Mouse (Mus musculus) fat pad, adult 2 months (tissue): ENCODE results near the gene Rapgef6.

Source experiments
- DNase-seq: peaks from one replicate; pipeline ENCODE4 v3.0.0-alpha.2; 2011; ENCODE audit warnings: low read depth, low spot score; ENCODE audit errors: extremely low read depth

The Rapgef6 gene

DNA sequence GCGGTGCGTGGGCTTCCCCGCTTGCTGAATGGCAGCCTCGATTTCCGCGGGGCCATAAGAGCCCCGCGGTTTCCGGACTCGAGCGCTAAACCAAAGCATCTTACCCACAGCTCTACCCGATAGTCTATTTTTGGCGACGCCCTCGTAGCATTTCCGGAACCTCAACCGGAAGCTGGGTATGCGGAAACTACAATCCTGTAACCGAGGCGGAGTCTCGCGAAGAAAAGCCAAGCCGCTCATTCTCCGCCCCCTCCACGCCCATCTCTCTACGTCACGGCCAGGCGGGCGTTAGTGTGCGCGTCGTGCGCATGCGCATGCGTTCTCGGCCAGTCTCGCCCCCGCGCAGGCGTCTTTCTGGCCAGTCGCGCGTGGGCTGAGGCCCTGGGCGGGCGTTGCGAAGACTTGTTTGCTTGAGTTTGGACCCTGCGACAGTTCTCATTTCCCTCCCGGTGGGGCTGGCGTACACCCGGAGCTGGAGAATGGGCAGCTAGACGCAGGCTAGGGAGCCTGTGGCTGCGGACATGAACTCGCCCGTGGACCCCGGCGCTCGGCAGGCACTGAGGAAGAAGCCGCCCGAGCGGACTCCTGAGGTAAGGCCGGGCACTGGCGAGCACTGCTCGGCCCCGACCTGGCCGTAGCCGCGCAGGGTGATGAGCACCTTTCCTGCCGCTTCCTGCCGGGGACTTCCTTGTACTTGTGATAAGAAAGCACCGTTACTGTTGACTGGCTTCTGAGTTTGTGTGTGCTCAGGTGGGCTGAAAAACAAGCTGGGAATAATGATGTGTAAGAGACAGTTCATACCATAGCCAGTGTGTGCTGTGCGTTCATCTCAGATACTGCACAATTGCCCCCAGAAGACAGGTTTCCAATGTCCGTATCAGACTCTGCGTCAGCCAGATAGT, at the start of gene Rapgef6:
TSS of gene Rapgef6 (plus strand) at position 319 of the 902 bp plus-strand sequence.
- peak; percentile 58 for DNase-seq

DNA sequence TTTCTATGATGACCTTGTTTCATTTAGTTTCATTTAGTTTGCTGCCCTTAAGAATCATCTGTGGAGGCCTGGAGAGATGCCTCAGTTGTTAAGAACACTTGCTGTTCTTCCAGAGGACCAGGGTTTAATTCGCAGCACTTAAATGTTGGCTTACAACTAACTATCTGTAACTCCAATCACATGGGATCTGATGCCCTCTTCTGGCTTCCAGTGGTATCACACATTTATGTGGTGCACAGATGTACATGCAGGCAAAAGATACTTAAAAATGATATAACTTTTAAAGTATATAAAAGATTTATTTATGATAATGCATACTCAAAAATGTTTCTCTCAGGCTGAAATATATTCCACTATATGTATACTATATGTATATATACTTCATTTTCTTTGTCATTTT, 44.2 kb upstream of the Rapgef6 start:
- no peak for DNase-seq

DNA sequence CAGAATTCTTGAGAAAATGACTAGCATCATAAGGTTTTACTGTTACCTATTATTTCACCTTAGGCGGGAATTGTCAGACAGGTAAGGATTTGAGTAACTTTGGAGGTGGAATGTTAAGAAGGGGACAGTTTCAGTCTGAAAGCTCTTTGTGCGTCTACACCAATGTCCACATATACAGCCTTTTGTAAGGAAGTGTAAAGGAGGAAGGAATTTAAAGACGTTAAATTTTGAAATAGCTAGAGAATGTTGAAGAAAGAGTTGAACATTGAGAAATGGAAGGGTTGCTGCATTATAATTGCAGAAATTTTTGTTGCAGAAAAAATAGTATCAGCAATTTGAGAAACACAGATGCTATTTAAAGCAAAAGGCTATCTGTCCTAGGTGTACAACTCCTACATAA, 36.6 kb upstream of the Rapgef6 start:
- no peak for DNase-seq

DNA sequence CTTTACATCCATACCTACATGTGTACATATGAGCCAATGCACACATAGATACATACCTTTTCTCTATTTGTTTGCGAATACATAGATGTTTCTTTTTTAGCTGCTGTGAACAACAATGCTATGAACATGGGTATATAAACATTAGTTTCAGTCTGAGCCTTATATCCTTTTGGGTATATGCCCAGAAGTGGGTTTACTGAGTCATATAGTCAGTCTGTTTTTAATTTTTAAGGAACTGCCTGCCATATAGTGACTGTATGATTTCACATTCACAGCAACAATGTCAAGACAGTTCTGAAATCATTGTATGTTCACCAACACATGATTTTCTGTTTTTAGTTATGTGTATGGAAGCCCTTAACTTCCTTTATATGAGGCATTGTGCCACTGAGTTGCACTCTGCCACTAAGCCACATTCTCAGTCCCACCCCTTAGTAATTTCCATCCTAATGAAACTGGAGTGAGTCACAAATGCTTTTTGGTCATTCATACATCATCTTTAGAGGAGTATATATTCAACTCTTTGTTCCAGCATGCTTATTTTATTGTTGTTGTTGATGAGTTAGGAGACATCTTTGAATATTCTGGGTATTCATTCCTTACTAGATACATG, 30.6 kb upstream of the Rapgef6 start:
- DNase-seq, result no peak

DNA sequence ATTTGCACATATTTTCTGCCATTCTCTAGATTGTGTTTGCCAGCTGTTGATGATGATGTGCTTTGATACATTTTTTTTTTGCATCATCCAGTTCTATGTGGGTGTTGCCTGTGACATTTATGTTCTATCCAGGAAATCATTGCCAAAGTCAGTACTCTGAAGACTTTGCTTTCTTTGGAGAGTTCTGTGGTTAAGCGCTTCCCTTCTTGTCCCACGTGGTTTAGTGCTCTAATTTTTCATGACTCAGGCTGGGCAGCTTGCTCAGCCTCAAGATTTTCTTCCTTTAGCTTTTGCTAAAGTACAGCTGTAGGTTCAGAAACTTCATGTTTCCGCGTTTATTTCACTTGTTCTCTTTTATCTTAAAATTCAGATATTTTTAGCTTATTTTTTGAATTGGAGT, 30.1 kb upstream of the Rapgef6 start:
- no peak for DNase-seq

DNA sequence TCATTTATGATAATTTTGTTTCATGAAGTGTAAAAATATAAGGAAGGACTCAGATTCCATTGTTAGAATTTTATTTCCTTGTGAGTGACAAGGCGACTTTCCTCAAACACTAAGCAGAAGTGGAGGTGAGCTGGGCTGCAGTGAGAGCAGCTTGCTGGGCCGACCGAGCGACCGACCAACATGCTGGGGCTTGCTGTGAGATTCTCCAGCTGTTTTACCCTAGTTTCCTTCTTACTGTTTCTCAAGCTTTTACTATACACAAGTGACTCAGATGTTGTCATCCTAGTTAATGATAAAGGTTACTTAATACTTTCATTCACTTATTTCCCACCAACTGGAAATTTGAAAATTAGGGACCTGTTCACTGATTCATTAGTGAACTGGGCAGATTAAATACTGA, 22.8 kb upstream of the Rapgef6 start:
- DNase-seq, result no peak

DNA sequence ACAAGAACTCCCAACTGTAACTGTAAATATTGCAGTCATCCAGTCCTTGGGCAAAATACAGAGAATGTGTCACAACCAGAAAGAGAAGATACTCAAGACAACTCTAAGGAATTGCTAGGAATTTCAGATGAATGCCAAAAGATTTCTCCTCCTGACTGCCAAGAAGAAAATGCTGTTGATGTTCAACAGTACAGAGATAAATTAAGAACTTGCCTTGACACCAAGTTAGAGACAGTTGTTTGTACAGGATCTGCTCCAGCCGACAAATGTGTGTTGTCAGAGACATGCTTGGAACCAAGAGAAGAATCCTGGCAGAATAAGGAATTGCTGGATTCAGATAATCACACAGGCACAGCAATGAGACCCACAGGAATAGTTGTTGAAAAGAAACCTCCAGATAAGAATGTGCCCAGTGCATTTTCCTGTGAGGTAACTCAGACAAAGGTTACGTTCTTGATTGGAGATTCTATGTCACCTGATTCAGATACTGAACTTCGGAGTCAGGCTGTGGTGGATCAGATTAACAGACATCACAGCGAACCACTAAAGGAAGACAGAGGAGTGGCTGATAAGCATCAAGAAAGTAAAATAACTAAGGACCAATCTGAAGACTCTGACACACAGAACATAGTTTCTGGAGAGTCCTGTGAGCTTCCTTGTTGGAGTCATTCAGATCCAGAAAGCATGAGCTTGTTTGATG, 20.0 kb upstream of the Rapgef6 start:
- DNase-seq, result no peak

DNA sequence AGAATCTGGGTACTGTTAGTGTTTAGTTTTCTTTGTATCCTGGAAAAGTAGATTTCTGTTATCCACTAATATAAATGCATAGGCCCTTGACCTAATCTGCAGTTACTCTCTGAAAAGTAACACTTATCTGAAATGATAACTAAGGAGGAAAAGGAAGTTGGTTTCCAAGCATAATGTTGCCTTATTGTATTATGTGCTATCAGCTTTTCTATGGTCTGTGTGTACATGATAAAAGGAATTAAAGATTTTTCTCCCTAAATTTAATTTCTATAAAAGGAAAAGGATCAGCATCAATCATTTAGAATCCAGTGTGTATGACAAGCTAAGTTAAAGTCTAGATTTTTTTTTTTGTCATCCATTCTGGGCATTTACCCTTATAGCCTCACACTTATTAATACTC, 9.1 kb upstream of the Rapgef6 start:
- DNase-seq, result no peak

DNA sequence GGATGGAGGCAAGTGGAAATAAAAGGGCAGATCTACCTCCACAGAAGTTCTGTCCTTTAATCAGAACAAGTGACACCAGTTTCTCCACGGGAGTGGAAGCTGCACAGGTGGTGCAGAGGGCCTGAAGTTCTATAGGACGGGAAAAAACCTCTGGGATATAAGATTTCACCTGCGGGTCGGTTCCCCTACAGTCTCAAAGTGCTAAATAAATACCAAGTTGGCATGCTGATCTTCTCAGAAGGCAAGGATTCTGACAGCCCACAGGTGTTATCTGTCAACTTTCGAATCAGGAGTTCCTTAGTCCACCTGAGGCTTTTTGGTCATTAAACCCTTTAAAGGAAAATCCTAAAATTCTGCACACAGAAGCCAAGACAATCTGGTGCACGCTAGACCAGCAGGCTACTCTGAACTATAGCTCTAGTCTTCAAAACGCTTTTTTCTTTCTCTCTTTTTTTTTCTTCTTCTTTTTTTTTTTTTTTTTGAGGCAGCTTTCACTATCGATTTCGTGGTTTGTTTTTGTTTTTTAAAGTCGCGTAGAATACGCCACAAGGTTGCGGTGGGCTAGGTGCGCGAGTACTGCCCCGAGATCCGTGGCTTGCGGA, 619 bp upstream of the Rapgef6 start:
- DNase-seq, result no peak

DNA sequence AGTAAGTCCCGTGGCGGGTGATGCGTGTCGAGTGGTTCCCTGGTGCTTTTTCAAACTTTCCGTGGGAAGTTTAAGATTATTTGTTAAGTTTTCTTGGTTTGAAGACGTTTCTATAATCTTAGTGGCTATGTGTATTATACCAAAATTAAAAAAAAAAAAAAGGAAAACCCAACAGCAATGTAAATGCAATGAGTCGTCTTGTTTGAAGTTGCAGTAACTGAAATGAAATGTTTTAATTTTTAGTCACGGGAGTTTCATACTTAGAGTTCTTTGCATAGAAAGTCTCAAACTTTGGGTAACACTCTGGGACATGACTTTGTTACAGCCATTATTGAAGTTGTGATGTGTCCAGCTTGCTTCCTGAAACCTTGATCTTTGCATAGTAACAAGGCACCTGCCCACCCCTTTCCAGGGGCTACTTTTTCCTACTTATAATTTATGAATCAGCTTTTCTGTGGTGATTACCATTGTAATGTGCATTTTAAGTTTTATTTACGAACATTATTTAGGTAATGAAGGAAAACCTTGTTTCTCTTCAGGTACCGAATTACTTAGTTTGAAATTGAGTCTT, 869 bp downstream of the Rapgef6 start:
- no peak for DNase-seq

DNA sequence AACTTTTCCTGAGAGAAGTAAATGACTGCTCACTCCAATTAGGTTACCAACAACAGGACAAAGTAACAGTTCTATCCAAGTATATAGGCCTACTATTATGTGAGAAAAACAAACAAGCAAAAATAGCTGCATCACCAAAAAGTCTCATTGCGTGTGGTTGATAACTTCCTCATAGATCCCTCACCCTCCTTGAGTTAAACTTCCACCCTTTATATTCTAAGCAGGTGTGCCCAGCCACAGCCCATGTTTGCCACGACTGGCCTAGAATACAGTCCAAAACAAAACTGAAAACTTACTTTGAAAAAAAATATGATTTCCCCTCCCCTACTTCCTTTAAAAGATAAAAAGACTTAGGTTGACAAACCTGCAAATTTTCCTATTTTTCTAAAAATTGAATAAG, 5.4 kb downstream of the Rapgef6 start:
- no peak for DNase-seq

DNA sequence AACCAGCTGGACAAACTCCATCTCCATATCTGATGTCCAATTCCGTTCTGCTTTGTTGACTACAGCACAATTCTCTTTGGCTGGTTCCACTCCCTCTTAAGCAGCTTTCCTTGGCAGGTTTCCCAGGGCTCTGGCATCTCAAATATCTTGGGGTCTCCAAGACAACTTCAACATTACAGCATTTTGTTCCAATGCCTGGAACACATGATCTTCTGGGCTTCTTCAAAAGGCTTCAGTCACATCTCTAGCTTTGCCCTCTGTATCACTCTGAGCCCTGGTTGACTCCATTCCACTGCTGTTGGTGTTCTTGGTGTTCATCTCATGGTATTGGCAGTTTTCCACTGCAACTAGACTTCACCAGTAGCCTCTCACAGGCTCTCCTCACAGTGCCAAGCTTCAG, 7.7 kb downstream of the Rapgef6 start:
- no peak for DNase-seq

DNA sequence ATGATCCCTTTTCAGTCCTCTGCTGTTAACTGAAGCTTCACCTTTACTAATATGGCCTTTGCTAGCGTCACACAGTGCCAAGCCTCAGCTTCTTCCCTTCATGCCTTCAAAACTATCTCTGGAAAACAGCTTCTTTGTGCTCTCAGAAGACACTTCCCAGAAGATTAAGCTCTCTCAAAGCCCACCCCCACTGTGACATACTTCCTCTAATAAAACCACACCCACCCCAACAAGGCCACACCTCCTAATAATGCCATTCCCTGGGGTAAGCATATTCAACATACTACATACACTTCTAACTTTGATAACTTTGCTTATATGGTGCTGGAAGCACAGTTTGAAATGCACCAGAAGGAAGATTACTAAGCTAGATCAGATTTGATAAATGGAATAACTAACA, 8.3 kb downstream of the Rapgef6 start:
- DNase-seq, result no peak

DNA sequence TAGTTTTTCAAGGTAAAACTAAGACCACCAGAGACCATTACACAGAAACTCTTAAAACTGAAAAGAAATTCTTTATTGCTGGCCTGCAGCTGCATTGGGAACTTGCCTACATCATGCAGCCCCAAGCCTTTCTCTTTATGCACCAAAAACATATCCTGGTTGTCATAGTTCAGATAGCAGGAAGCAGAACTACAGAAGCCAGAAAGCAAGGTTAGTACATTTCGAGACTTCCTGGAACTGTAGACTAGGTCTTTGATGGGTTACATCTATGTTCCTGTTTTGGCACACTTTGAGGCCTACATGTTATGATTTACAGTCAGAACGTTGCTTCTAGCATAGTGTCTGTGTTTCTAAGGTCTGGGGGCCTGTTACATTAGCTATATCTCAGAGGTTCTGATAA, 11.2 kb downstream of the Rapgef6 start:
- no peak for DNase-seq

DNA sequence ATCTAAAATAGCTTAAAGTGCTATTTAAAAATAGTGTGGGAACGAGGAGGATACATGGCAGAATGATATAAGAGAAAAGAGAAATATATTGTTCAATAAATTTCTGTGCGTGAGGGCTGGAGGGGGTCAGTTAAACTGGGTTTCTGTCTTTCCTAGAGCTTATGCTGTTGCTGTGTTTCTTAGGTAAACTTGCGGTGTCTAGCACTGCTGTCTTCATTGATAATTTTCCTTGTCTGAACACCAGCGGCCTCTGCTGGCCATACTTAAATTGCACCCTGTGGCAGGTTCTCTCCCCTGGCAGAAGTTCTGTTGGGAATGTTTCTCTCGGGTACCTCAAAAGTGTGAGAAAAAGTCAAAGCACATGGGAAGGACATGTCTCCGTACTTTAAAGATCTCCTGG, 12.2 kb downstream of the Rapgef6 start:
- no peak for DNase-seq

DNA sequence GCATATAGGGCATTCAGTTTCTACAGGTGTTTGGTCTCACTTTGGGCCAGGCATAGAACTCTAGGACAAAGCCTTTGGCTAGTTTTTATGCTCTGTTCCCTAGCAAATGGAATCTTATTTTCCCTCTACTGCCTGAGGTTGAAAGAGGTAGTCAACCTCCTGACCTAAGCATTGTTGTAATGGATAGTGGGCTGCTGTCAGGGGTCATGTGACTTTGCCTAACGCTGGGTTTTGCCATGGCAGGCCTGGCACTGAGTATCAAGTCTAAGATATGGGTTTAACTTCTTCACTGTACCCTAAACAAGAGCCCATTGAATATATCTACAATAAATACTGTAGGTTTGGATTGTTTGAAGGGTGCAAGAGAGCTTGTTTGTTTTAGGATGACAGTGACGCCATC, 16.4 kb downstream of the Rapgef6 start:
- DNase-seq, result no peak

DNA sequence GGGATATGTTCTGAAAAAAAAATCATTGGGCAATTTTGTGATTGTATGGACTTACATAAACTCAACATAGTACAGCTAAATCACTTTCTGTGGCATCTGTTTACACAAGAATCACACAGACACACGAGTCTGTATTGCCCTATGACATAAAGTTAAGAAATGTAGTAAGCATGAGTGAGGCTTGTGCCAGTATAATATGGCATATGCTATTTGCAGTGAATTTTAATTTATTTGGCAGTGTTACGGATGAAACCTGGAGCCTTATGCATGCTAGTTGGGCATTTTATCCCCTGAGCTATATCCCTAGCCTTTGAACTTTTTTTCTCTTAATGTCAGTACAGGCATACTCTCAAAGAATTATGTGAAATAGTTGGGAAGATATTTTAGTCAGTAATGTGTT, 16.8 kb downstream of the Rapgef6 start:
- no peak for DNase-seq

DNA sequence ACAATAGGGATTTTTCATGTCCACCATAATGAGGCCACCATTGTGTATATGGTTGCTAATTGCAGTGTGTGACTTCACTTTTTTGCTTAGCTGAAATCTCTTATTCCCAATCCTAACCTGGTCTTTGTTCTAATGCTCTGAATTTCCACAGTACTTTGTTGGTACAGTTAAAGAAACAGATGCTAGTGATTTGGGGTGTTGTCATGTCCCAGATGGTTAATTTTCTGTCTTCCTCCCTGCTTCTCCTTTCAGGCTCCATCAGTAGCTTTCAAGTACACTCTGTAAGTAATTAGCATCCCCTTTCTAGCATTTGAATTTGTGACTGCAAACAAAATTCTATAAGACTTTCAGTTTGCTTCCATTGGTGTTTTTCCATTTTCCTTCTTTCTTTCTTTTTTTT, 17.7 kb downstream of the Rapgef6 start:
- no peak for DNase-seq

DNA sequence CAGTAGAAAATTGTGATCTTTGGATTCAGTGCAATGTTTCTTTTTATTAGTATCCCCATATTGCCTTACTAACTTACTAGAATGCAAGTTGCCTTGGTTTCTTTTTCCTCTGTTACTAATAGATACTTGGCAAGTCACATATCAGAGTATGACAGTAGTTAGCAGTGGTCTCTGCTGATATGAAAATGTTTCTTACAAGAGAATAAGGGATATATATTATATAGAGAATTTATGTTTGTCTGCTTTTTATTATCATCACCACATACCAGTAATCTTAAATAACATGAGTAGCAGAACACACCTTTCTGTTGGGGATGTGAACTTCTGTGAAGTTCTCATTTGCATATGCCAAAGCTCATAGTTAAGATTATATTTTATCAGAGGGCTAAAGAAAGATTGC, 19.8 kb downstream of the Rapgef6 start:
- no peak for DNase-seq

DNA sequence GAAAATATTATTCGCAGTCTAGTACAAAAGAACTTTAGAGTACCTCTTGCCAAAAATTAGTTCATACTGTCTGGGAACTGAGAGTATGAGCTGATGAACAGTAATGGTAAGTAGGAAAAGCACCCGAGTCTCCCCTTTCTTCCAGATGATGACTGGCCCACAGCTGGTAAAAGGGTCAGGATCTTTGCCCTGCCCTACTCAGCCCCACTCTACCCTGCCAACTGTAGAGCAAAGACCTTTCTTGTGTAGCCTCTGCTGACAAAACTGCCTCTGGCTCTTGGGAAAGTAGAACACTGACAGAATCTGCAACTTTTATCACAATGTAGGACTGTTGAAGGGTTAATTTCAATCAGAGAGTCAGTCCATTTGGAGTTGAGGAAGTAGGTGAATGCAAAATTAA, 32.3 kb downstream of the Rapgef6 start:
- no peak for DNase-seq

DNA sequence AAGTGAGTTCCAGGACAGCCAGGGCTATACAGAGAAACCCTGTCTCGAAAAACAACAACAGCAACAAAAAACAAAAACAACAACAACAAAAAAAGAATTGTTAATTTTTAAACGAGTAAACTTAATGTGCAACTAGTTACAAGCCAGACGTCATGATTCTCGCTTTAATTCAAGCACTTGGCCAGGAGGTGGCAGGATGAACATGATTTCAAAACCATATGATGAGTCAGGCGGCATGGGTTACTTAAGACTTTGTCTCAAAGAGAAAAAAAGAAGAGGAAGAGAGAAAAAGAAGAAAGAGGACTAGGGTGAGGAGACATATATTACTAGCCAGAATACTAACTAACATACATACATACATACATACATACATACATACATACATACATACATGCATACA, 40.1 kb downstream of the Rapgef6 start:
- no peak for DNase-seq
